In the genomic region with DNA sequence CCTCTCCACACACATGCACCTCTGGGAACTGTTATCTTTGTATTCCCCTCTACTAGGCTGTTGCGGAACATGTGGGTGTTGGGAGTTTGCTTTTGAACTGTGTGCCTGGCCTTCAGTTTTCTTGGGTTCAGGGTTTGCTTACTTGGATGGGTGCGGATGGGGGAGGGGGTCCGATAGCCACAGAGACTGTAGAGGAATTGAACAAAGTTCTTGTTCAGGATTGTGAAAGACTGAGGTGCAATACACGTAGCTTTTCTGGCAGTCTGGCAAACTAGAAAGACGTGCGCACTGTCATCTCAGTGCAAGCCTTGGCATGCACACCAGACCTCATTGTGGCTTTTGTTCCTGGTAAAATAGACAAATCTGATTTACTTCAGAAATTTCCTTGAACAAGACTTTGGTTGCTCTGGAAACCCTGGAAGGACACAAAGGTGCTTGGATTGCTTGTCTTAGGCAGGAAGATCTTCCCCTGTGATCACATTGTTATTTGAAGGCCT, we compare ENCODE assay signal across 16 mouse cellular contexts.
DNase-seq lines count a peak whose midpoint lies in the region; ATAC-seq lines count a peak whose summit lies in the region.
"Had no signal": no experiment of that assay in that cellular context is flagged by ENCODE, and none has a peak within 500 bp of the region (broad histone marks: within the 10 kb centered on the region; RNA-seq: fewer than 3 reads in every experiment).

No protein-coding gene starts in this region.

- no peak overlapping the region for H3K9ac ChIP-seq in liver, embryonic 15.5 days
- H3K9ac ChIP-seq: embryonic facial prominence, embryonic 12.5 days; forebrain, embryonic 12.5 days; hindbrain, embryonic 15.5 days; limb, embryonic 12.5 days had no signal

- H3K9me3 ChIP-seq in liver, embryonic 15.5 days (replicated peaks) = no peaks in the 10 kb centered on the region
- H3K9me3 ChIP-seq: embryonic facial prominence, embryonic 12.5 days; forebrain, embryonic 12.5 days; heart, embryonic 10.5 days; hindbrain, embryonic 15.5 days; limb, embryonic 12.5 days had no signal

- H3K36me3 ChIP-seq in liver, embryonic 15.5 days (replicated peaks) = no peaks in the 10 kb centered on the region
- H3K36me3 ChIP-seq: embryonic facial prominence, embryonic 12.5 days; forebrain, embryonic 12.5 days; heart, embryonic 10.5 days; hindbrain, embryonic 15.5 days; limb, embryonic 12.5 days had no signal

- peak; percentile 82 for ATAC-seq in liver, embryonic 15.5 days (ENCODE audit: insufficient read depth)

- no peak overlapping the region for H3K4me3 ChIP-seq in liver, embryonic 15.5 days (replicated peaks)
- H3K4me3 ChIP-seq: embryonic facial prominence, embryonic 12.5 days; forebrain, embryonic 12.5 days; heart, embryonic 10.5 days; hindbrain, embryonic 15.5 days; limb, embryonic 12.5 days had no signal

- 73% methylated on average over 6 of the region's 6 CpGs for WGBS in liver, embryonic 15.5 days (ENCODE audit: insufficient replicate concordance)

- no peaks in the 10 kb centered on the region for H3K4me1 ChIP-seq in liver, embryonic 15.5 days (replicated peaks)

- peak overlapping the region; percentile 58 for H3K27ac ChIP-seq in liver, embryonic 15.5 days (replicated peaks)
- H3K27ac ChIP-seq: embryonic facial prominence, embryonic 12.5 days; forebrain, embryonic 12.5 days; heart, embryonic 10.5 days; hindbrain, embryonic 15.5 days; limb, embryonic 12.5 days had no signal

- no peaks in the 10 kb centered on the region for H3K27me3 ChIP-seq in liver, embryonic 15.5 days
- H3K27me3 ChIP-seq: embryonic facial prominence, embryonic 12.5 days; hindbrain, embryonic 15.5 days; limb, embryonic 12.5 days had no signal

- peak; percentile 53 for DNase-seq in adrenal gland, adult 8-10 months
- no peak for DNase-seq in adrenal gland, postnatal 4 days (ENCODE audit: low spot score in 2 of 2)
- DNase-seq in ES-CJ7 (ENCODE audit: low read depth, low spot score) = peak; percentile 18
- peak; percentile 30 for DNase-seq in fat pad, adult 2 months (ENCODE audit: extremely low read depth, low read depth, low spot score)
- DNase-seq in heart, adult 11 months = no peak
- DNase-seq in ovary, postnatal 36 days (ENCODE audit: low spot score) = no peak
- no peak for DNase-seq in thymus, adult 18-20 months
- DNase-seq: cerebellum, postnatal 10 days; layer of hippocampus, adult 9-11 months; right cerebral cortex, postnatal 4 days had no signal

- peak overlapping the region; percentile 7; the same call in 1 of the 2 replicates for H3K4me2 ChIP-seq in liver, embryonic 15.5 days
- H3K4me2 ChIP-seq: embryonic facial prominence, embryonic 12.5 days; forebrain, embryonic 12.5 days; hindbrain, embryonic 15.5 days; limb, embryonic 12.5 days had no signal

Comparison
In these comparisons a context has a peak if more than half of its experiments do, and no peak if none do; other contexts are left out.
1. DNase-seq: peak in adrenal gland, adult 8-10 months (single experiment), ES-CJ7 (single experiment) and fat pad, adult 2 months (single experiment); none in adrenal gland, postnatal 4 days (0 of 2), heart, adult 11 months (single experiment), ovary, postnatal 36 days (single experiment) and thymus, adult 18-20 months (0 of 2).